8 mouse cellular contexts compared by ENCODE assay signal in genomic region chr4:33396222-33397176, GRCm38 (mm10).
DNase-seq lines count a peak whose midpoint lies in the region.

No protein-coding gene starts in this region.

- no peak overlapping the region for H3K4me3 ChIP-seq in midbrain, embryonic 10.5 days

- no peaks in the 10 kb centered on the region for H3K4me1 ChIP-seq in midbrain, embryonic 10.5 days

- WGBS in midbrain, embryonic 10.5 days: 56% methylated on average over 3 of the region's 3 CpGs

- no peaks in the 10 kb centered on the region for H3K27me3 ChIP-seq in midbrain, embryonic 10.5 days (ENCODE audit: low read depth, poor library complexity, severe bottlenecking)

- 0 out of 2 replicates have a peak, but pooled peaks cover 4% of the 10 kb centered on the region for H3K36me3 ChIP-seq in midbrain, embryonic 10.5 days

- DNase-seq in T-cell, adult 2 months (ENCODE audit: low spot score): peak; percentile 66
- peak; percentile 95 to 97 for DNase-seq in cerebellum, postnatal 10 days
- DNase-seq in frontal cortex, postnatal 36 days (ENCODE audit: low spot score in 2 of 2): peak; percentile 76 to 89
- DNase-seq in induced T-regulatory cell, adult 2 months (ENCODE audit: low read depth): peak; percentile 88
- peak; percentile 44 to 89 for DNase-seq in left cerebral cortex, adult 9 months (ENCODE audit: low spot score in 2 of 2)
- DNase-seq in midbrain, embryonic 10.5 days (ENCODE audit: low spot score): peak; percentile 72
- DNase-seq in right cerebral cortex, postnatal 4 days: peak; percentile 90
- peak; percentile 56 to 79 for DNase-seq in urinary bladder, postnatal 4 days (ENCODE audit: low spot score in 2 of 2)

- no peaks in the 10 kb centered on the region for H3K9me3 ChIP-seq in midbrain, embryonic 10.5 days (replicated peaks)

- H3K27ac ChIP-seq in midbrain, embryonic 10.5 days (replicated peaks): no peak overlapping the region
